Mouse (Mus musculus): Measurements from ENCODE around the gene Bscl2. TPM values are rescaled to one million over a fixed set of nuclear protein-coding genes. Genes with fewer than 3 reads are reported as not detected.
A peak's percentile ranks its signal among the peaks of the same experiment; 100 is the strongest.
"Not testable (repeated sequence)": the region's sequence is repeated elsewhere in the genome, so short reads cannot be mapped to it uniquely, and the experiment has no call there.

Gene Bscl2
- polyA plus RNA-seq, 1 experiment from 2014 or later, result 44.9 TPM

- Histone ChIP-seq H3K9ac (ENCODE audit: low read depth, low read length) (peak within 1 kb of the TSS; percentile 37; the same call in 1 of the 2 replicates), H3K27me3 (replicated peaks; ENCODE audit: control insufficient read depth, insufficient read depth, low read length) (no peaks in the 10 kb centered on the region), H3K27ac (replicated peaks; ENCODE audit: low read depth, low read length) (peak within 1 kb of the TSS; percentile 46), H3K4me1 (ENCODE audit: control insufficient read depth, insufficient read depth, low read length) (0 out of 2 replicates have a peak, but pooled peaks cover 3% of the 10 kb centered on the region), H3K36me3 (ENCODE audit: control insufficient read depth, insufficient read depth, low read length) (peaks cover 24% of the 10 kb centered on the region; the same call in 1 of the 2 replicates), H3K4me2 (ENCODE audit: low read depth, low read length) (peak within 1 kb of the TSS; percentile 28; the same call in 1 of the 2 replicates), H3K9me3 (ENCODE audit: control insufficient read depth, low read length) (no peaks in the 10 kb centered on the region), H3K4me3 (ENCODE audit: low read depth, low read length) (no peak within 1 kb of the TSS)
- peak; percentile 73; the same call in 1 of the 2 replicates for ATAC-seq (ENCODE audit: low read depth)
- DNase-seq (ENCODE audit: low spot score), result peak; percentile 72
- WGBS, result 12% methylated on average over 7 of the region's 7 CpGs
Observed at GRCm38 (mm10) chr19:8850402-8850901, 13.2 kb downstream of the Bscl2 start, which contains the start of gene Lrrn4cl. Lrrn4cl (plus strand) TSS chr19:8850768.

- no peak overlapping the region for H3K27ac ChIP-seq (replicated peaks; ENCODE audit: low read depth, low read length)
- no peaks in the 10 kb centered on the region for H3K27me3 ChIP-seq (replicated peaks; ENCODE audit: control insufficient read depth, insufficient read depth, low read length)
- no peak overlapping the region for H3K4me3 ChIP-seq (ENCODE audit: low read depth, low read length)
- peaks cover 13% of the 10 kb centered on the region; the same call in 1 of the 2 replicates for H3K36me3 ChIP-seq (ENCODE audit: control insufficient read depth, insufficient read depth, low read length)
- 55% methylated on average over 7 of the region's 7 CpGs for WGBS
- ATAC-seq (ENCODE audit: low read depth) (no peak), DNase-seq (ENCODE audit: low spot score) (no peak)
- no peaks in the 10 kb centered on the region for H3K9me3 ChIP-seq (ENCODE audit: control insufficient read depth, low read length)
- 0 out of 2 replicates have a peak, but pooled peaks cover 3% of the 10 kb centered on the region for H3K4me1 ChIP-seq (ENCODE audit: control insufficient read depth, insufficient read depth, low read length)
- no peak overlapping the region for H3K9ac ChIP-seq (ENCODE audit: low read depth, low read length)
- no peak overlapping the region for H3K4me2 ChIP-seq (ENCODE audit: low read depth, low read length)
Observed at GRCm38 (mm10) chr19:8851639-8852038, 14.4 kb downstream of the Bscl2 start.

- Histone ChIP-seq H3K4me3 (ENCODE audit: low read depth, low read length) (no peak overlapping the region), H3K36me3 (ENCODE audit: control insufficient read depth, insufficient read depth, low read length) (peaks cover 6% of the 10 kb centered on the region; the same call in 1 of the 2 replicates), H3K27me3 (replicated peaks; ENCODE audit: control insufficient read depth, insufficient read depth, low read length) (no peaks in the 10 kb centered on the region), H3K27ac (replicated peaks; ENCODE audit: low read depth, low read length) (no peak overlapping the region), H3K9ac (ENCODE audit: low read depth, low read length) (no peak overlapping the region), H3K4me2 (ENCODE audit: low read depth, low read length) (no peak overlapping the region), H3K9me3 (ENCODE audit: control insufficient read depth, low read length) (no peaks in the 10 kb centered on the region), H3K4me1 (ENCODE audit: control insufficient read depth, insufficient read depth, low read length) (0 out of 2 replicates have a peak, but pooled peaks cover 3% of the 10 kb centered on the region)
- DNase-seq (ENCODE audit: low spot score) (no peak), ATAC-seq (ENCODE audit: low read depth) (peak; percentile 31; the same call in 1 of the 2 replicates)
- WGBS, result 56% methylated on average over 10 of the region's 10 CpGs
Observed at GRCm38 (mm10) chr19:8852236-8852928, 15.1 kb downstream of the Bscl2 start.

- no peaks in the 10 kb centered on the region for H3K36me3 ChIP-seq (ENCODE audit: control insufficient read depth, insufficient read depth, low read length)
- no peak overlapping the region for H3K4me3 ChIP-seq (ENCODE audit: low read depth, low read length)
- no peak for ATAC-seq (ENCODE audit: low read depth)
- H3K4me1 ChIP-seq (ENCODE audit: control insufficient read depth, insufficient read depth, low read length), result 0 out of 2 replicates have a peak, but pooled peaks cover 3% of the 10 kb centered on the region
- DNase-seq (ENCODE audit: low spot score), result no peak
- no peak overlapping the region for H3K9ac ChIP-seq (ENCODE audit: low read depth, low read length)
- no peaks in the 10 kb centered on the region for H3K27me3 ChIP-seq (replicated peaks; ENCODE audit: control insufficient read depth, insufficient read depth, low read length)
- H3K9me3 ChIP-seq (ENCODE audit: control insufficient read depth, low read length), result no peaks in the 10 kb centered on the region
- H3K27ac ChIP-seq (replicated peaks; ENCODE audit: low read depth, low read length), result no peak overlapping the region
- no peak overlapping the region for H3K4me2 ChIP-seq (ENCODE audit: low read depth, low read length)
- 80% methylated on average over 3 of the region's 3 CpGs for WGBS
Observed at GRCm38 (mm10) chr19:8853117-8853516, 15.8 kb downstream of the Bscl2 start.

GRCm38 (mm10) chr19:8857689-8858088 is 20.4 kb downstream of the Bscl2 start:
- 43% methylated on average over 4 of the region's 4 CpGs for WGBS
- Histone ChIP-seq H3K4me3 (ENCODE audit: low read depth, low read length) (no peak overlapping the region), H3K36me3 (ENCODE audit: control insufficient read depth, insufficient read depth, low read length) (no peaks in the 10 kb centered on the region), H3K9me3 (ENCODE audit: control insufficient read depth, low read length) (no peaks in the 10 kb centered on the region), H3K4me1 (ENCODE audit: control insufficient read depth, insufficient read depth, low read length) (no peaks in the 10 kb centered on the region), H3K27ac (replicated peaks; ENCODE audit: low read depth, low read length) (no peak overlapping the region), H3K4me2 (ENCODE audit: low read depth, low read length) (no peak overlapping the region), H3K27me3 (replicated peaks; ENCODE audit: control insufficient read depth, insufficient read depth, low read length) (no peaks in the 10 kb centered on the region), H3K9ac (ENCODE audit: low read depth, low read length) (no peak overlapping the region)
- ATAC-seq (ENCODE audit: low read depth) (no peak), DNase-seq (ENCODE audit: low spot score) (peak; percentile 41)

GRCm38 (mm10) chr19:8859018-8859417 is 21.8 kb downstream of the Bscl2 start:
- Histone ChIP-seq H3K9me3 (ENCODE audit: control insufficient read depth, low read length) (no peaks in the 10 kb centered on the region), H3K27me3 (replicated peaks; ENCODE audit: control insufficient read depth, insufficient read depth, low read length) (no peaks in the 10 kb centered on the region), H3K27ac (replicated peaks; ENCODE audit: low read depth, low read length) (no peak overlapping the region), H3K4me2 (ENCODE audit: low read depth, low read length) (no peak overlapping the region), H3K9ac (ENCODE audit: low read depth, low read length) (no peak overlapping the region), H3K4me1 (ENCODE audit: control insufficient read depth, insufficient read depth, low read length) (no peaks in the 10 kb centered on the region), H3K4me3 (ENCODE audit: low read depth, low read length) (no peak overlapping the region), H3K36me3 (ENCODE audit: control insufficient read depth, insufficient read depth, low read length) (no peaks in the 10 kb centered on the region)
- 15% methylated on average over 1 of the region's 1 CpGs for WGBS
- DNase-seq (ENCODE audit: low spot score) (no peak), ATAC-seq (ENCODE audit: low read depth) (no peak)

GRCm38 (mm10) chr19:8864265-8864664 is 27.0 kb downstream of the Bscl2 start:
- no peaks in the 10 kb centered on the region for H3K4me1 ChIP-seq (ENCODE audit: control insufficient read depth, insufficient read depth, low read length)
- H3K9me3 ChIP-seq (ENCODE audit: control insufficient read depth, low read length), result no peaks in the 10 kb centered on the region
- DNase-seq (ENCODE audit: low spot score), result no peak
- no peaks in the 10 kb centered on the region for H3K27me3 ChIP-seq (replicated peaks; ENCODE audit: control insufficient read depth, insufficient read depth, low read length)
- no peak overlapping the region for H3K9ac ChIP-seq (ENCODE audit: low read depth, low read length)
- no peak overlapping the region for H3K4me2 ChIP-seq (ENCODE audit: low read depth, low read length)
- no peaks in the 10 kb centered on the region for H3K36me3 ChIP-seq (ENCODE audit: control insufficient read depth, insufficient read depth, low read length)
- WGBS, result 80% methylated on average over 6 of the region's 6 CpGs
- H3K27ac ChIP-seq (replicated peaks; ENCODE audit: low read depth, low read length), result no peak overlapping the region
- no peak overlapping the region for H3K4me3 ChIP-seq (ENCODE audit: low read depth, low read length)
- no peak for ATAC-seq (ENCODE audit: low read depth)

GRCm38 (mm10) chr19:8870381-8870780 is 33.1 kb downstream of the Bscl2 start:
- not testable (repeated sequence) for H3K9me3 ChIP-seq (ENCODE audit: control insufficient read depth, low read length); H3K27me3 ChIP-seq (replicated peaks; ENCODE audit: control insufficient read depth, insufficient read depth, low read length); ATAC-seq (ENCODE audit: low read depth); H3K9ac ChIP-seq (ENCODE audit: low read depth, low read length); H3K27ac ChIP-seq (replicated peaks; ENCODE audit: low read depth, low read length); DNase-seq (ENCODE audit: low spot score); H3K4me1 ChIP-seq (ENCODE audit: control insufficient read depth, insufficient read depth, low read length)
- peaks cover 21% of the 10 kb centered on the region for H3K36me3 ChIP-seq (ENCODE audit: control insufficient read depth, insufficient read depth, low read length)
- peak overlapping the region; percentile 90 for H3K4me2 ChIP-seq (ENCODE audit: low read depth, low read length)
- H3K4me3 ChIP-seq (ENCODE audit: low read depth, low read length), result peak overlapping the region; percentile 78; the same call in 1 of the 2 replicates
- WGBS, result 67% methylated on average over 3 of the region's 3 CpGs

All from embryonic facial prominence, embryonic 14.5 days (tissue).